Mouse (Mus musculus): ENCODE measurements around the gene Arid1b.

The Arid1b gene

DNA sequence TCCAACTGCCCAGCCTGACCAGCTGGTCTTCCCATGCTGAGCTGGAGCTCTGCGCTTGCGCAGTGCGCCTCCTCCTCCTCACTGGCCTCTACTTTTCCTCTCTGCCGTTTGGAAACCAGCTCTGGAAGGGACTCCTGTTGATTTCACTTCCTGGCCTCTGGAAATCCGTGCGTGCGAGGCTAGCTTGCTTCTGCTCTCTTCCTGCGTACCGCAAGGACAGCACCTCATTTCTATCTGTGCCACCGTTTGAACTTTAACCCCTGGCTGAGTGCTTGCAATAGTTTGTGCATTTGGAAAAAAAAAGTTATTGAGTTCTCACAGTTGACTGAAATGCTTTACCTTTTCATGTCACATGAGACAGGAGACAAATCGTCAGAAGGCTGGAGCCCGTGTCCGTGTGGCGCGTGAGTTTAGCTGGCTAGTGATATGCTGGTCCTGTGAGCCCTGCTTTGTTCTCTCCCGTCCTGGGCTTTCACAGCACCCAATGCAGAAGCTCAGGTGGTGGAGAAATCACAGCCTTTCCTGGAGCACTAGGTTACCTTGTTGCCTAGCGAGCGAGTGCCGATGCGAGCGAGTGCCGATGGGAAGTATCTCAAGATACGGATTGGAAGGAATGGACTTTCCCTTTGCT lies 20.3 kb downstream of the Arid1b start:
- no peak for DNase-seq (ENCODE audit: low read depth in 1 of 2, low spot score in 2 of 2)

DNA sequence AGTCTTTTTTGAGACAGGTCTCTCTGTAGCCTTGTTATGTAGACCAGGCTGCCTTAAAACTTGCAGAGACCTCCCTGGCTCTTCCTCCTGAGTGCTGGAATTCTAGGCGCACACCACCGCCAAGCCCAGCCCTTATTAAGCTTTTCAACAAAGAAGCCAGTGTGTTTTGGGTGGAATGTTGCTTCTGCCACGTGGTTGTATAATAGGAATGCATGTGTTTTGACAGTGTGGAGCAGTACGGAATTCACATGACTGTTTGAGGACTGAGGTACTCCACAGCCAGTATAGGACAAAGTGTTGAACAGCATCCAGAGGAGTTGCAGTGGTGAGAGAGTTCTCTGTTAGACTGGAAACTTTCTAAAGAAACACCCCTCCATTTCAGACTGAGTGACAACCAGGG lies 22.3 kb downstream of the Arid1b start:
- DNase-seq (ENCODE audit: low read depth in 1 of 2, low spot score in 2 of 2): no peak

DNA sequence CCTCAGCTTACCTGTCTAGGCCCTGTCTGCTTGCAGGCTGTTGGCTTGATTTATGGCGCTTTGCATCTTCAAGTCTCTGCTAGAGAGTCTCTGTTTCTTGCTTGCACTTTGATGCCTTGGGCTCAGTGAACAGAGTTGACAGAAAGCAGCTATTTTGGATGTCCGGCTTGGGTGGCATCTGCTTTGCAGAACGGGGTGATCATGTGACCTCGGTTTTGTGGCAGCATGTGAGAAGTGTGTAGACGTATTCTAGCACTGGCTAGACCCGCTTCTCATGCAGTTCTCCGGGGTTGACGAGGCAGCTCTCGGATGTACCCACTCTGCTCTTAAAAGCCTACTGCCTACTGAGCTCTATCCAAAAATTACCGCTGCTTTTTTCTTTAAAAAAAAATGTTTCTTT lies 22.9 kb downstream of the Arid1b start:
- DNase-seq (ENCODE audit: low read depth in 1 of 2, low spot score in 2 of 2): no peak

DNA sequence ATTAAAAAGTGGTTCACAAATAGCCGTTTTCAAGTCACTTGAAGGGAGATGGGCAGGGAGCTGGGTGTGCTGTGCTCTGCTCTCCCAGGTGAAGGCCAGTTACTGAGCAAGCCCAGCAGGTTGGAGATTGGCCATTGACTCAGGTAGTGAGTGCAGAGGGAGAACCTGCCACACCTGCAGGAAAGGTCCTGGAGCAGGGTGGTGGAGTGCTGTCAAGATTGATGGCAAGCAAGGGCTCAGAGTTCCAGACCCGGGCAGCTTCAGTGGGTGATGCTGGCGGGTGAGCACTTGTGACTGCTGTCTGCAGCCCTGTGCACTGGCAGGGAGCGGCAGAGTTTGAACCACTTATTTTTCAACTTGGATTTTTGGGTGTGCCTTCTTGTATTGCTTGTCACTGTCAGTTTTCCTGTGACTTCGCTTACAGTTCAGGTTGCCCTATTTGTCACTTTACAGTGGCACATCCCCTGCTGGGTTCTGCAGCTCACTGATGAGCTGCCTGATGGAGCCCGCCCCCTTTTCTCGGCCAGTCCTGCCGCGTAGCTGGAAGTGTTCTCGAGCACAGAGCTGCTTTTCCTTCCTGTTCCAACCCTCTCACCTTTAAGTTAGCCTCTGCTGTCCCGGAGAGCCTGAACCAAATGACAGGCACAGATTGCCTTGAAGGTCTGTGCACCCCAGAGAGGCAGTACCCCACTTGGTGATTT lies 27.3 kb downstream of the Arid1b start:
- no peak for DNase-seq (ENCODE audit: low read depth in 1 of 2, low spot score in 2 of 2)

DNA sequence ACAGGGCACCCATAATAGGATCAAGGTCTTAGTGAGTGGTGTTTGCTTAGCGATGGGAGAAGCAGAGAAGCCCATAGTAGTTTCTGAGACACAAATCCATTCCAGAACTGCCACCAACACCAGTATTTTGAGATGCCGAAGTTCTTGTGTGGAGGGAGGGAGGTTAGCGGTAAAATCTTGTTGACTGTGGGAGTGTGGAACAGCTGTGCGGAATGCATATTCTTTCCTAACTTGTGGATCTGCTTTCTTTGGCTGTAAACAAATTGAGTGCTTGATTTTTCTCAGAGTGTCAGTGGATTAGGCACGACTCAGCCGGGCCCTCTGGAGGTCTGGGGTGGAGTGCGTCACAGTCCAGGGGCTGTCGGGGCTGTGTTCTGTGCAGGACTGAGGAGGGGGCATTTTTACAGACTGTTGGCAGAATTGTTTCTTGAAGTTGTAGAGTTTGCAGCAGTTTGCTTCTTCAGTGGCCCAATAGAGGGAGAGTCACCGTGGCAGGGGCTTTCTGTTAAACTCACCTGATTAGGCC lies 27.9 kb downstream of the Arid1b start:
- no peak for DNase-seq (ENCODE audit: low read depth in 1 of 2, low spot score in 2 of 2)

DNA sequence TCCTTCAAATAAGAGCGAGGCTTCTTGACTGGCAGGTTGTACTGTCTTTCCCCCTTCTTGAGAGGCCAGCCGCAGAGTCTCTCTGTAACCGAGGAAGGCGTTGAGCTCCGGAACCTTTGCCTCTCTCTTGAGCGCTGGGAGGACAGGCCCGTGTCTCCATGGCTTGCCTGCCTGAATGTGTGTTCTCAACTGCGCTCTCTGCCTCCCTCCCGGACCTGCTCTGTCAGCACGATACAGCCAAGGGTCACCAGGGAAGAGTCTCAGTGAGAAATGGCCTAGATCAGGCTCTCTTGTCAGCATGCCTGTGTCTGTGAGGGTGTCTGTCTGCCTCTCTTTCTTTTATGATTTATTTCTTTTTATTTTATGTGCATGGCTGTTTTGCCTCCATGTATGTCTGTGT lies 29.6 kb downstream of the Arid1b start:
- DNase-seq (ENCODE audit: low read depth in 1 of 2, low spot score in 2 of 2): no peak

DNA sequence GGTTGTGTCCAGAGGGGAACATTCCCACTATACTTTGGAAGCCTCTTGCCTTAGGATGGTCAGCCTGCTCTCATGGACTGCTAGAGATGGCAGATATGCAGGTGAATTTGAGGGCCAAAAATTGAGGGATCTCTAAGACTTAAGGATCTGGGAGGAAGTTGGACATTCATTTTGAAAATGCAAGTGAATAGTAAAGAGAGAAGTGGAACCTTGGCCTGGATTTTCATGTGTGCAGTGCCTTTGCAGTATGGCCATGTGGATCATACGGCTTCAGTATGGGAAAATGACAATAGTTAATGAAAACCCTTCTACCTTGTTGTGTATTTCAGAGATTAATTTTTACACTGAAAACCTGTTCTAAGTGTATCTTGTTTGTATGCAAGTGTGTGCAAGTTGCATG lies 31.3 kb downstream of the Arid1b start:
- no peak for DNase-seq (ENCODE audit: low read depth in 1 of 2, low spot score in 2 of 2)

DNA sequence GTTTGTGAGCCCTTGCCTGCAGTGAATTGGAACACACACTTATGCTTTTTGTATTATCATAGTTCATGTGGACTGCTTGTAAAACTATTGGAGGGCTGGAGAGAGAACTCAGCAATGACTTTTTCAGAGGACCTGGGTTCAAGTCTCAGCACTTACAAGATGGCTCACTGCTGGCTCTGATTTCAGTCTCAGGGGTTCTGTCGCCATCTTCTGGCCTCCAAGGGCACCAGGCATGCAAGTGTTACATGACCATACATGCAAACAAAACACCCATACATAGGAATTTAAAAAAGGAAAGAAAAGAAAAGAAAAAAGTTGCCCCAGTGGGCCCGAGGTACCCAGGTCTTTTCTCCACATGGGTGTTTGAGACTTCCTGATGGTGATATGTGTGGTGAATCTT lies 32.4 kb downstream of the Arid1b start:
- no peak for DNase-seq (ENCODE audit: low read depth in 1 of 2, low spot score in 2 of 2)

DNA sequence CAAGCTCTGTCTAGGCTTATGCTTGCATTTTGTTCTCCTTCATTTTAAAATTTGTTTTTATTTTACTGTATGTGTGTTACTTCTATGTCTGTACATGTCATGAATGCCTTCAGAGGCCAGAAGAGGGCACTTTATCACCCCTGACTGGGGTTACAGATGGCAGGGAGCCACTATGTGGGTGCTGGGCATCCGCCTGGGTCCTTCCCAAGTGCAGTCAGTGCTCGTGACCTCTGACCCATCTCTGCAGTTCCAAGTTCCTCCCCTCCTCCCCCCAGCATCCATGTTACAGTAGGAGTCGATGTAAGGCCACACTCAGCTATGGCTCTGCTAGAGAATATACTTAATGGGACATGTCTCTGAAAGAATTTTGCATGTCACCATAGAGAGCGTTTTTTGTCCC lies 35.0 kb downstream of the Arid1b start:
- no peak for DNase-seq (ENCODE audit: low read depth in 1 of 2, low spot score in 2 of 2)

DNA sequence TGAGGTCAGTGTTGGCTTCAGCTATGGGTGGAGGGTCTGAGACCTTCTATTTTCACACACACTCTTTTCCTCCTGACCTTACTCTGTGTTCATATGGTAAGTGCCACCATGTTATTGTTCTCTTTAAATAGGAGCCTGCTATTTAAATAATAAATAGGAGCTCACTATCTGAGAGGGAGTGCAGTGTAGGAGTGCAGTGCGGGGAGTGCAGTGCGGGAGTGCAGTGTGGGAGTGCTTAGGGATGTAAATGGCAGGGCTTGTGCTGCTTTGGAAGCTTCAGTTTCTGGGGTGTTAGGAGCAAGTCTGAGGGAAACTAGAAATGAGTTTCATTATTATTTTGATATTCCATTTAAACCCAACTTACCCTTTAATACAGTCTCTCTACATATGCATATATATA lies 36.2 kb downstream of the Arid1b start:
- no peak for DNase-seq (ENCODE audit: low read depth in 1 of 2, low spot score in 2 of 2)

DNA sequence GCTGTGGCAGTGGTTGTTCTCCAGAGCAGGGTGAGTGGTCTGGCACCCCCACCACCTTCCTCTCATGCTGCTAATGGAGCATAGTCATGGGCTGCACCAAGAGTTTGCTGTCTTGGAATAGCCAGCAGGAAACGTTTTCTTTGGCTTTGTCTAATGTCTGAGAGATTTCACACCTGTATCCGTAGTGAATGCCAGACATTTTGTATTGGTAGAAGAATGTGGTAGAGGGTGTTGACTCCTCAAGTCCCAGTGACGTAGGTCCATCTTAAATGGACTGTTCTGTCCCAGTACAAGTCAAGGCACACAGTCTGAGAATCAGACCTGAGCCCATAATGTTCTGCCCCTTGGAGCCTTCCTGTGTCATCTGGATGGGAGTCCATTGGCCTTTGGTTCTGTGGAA lies 39.2 kb downstream of the Arid1b start:
- DNase-seq (ENCODE audit: low read depth in 1 of 2, low spot score in 2 of 2): no peak

DNA sequence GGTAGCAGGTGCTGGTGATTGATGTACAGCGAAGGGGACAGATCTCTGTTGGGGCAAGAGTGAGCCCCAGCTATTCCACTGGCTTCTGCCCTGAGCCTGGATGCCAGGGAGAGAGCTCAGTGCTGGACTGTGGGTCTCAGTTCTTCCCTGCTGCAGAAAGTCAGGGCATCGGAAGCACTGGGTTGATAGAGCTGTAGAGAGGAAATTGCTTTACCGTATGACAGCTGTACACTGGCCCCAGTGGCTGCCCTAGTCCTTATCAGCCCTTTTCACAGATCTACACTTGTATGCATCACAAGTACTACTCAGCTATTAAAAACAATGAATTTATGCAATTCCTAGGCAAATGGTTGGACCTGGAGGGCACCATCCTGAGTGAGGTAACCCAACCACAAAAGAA lies 40.1 kb downstream of the Arid1b start:
- DNase-seq (ENCODE audit: low read depth in 1 of 2, low spot score in 2 of 2): no peak

DNA sequence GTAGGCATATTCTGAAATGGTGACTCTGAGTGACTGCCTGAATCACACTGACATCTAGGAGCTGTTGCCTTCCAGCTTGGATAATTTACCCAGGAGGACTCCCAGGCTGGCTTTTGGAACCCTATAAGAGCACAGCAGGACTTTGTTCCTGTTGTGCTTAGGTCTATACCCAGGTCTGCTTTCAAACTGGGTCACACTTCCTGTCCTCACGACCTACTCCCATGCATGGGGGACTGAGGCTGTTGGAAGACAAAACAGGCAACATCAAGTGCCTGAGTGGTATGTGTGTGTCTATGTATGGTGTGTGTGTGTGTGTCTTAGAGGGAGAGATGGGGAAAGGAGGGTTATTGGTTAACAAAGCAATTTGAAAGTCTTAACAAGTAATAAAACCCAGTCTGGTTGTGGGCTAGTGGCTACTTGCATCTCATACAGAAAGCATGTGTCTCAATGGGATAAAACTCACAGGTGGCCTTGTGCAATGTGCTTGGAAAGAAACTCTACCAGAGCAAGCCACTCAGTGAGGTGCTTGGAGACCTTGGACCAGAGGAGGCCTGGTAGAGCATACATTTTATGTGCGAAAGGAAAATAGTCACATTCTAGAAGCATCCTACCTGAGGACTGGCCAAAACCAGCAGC lies 42.2 kb downstream of the Arid1b start:
- DNase-seq (ENCODE audit: low read depth in 1 of 2, low spot score in 2 of 2): no peak

DNA sequence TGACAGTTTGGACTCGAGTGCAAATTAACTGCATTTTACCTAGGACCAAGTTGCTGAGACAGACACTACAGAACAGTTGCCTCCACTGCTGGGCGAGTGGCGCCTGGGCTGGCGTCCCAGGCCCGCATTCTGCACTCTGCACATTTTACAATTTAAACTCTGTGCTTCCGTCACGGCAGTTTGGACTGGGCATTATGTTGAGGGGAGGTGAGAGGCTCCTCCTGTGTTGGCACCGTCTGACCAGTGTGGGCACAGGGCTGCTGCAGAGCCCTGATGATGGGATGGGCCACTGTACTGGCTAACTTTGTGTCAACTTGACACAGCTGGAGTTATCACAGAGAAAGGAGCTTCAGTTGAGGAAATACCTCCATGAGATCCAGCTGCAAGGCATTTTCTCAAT lies 43.1 kb downstream of the Arid1b start:
- DNase-seq (ENCODE audit: low read depth in 1 of 2, low spot score in 2 of 2): no peak

DNA sequence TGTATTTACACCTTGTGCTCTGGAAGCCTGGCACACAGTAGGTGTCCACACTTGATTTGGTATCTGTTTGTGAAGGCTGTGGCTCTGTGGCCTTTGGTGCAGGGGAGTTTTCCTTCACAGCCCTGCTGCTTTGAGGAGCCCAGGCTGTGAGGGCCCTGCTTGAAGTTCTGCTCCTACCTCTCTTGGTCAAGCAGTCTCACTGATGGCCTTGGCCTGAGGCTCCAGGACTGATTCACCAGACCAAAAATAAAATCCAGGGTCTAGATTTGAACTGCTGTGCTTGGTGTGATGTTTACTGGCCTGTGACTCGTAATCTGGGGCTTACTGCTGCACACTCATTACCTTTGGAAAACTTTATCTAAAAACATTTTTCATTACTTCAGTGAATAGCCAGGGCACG lies 45.7 kb downstream of the Arid1b start:
- no peak for DNase-seq (ENCODE audit: low read depth in 1 of 2, low spot score in 2 of 2)

DNA sequence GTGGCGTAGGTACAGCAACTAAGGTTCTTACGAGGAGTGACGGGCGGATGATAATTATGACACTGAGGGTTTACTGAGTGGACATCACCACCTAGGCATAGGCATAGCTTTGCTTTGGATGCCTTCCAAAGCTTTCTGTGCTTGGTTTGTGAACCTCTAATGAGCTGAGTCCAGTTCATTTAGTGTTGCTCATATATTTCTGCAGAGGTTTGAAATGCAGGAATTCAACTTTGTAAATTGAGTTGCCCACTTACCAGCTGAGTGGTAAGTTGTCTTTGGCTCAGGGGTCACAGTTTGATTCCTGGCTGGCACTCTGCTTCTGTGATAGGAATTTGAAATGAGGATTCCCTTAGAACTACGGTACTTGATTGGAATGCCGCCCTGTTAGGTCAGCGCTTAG lies 49.7 kb downstream of the Arid1b start:
- DNase-seq (ENCODE audit: low read depth in 1 of 2, low spot score in 2 of 2): no peak

DNA sequence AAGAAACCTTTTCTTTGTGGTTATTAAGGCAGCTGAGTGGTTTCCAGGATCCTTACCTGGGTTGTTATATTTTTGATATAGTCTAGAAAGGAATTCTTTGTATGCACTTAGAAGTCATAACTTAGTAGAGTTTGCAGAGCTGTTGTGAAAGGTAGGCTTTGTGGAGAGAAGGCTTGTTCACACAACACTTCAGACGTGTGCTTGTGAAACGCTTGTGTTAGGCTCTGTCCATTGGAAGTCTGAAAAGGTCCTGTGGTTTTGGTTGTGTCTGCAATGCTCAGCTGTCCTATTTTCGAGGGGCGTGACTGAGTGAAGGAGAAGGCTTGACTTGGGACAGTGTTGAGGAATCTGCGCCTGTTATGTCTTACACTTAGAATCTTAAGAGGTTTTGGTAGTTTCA lies 51.5 kb downstream of the Arid1b start:
- no peak for DNase-seq (ENCODE audit: low read depth in 1 of 2, low spot score in 2 of 2)

DNA sequence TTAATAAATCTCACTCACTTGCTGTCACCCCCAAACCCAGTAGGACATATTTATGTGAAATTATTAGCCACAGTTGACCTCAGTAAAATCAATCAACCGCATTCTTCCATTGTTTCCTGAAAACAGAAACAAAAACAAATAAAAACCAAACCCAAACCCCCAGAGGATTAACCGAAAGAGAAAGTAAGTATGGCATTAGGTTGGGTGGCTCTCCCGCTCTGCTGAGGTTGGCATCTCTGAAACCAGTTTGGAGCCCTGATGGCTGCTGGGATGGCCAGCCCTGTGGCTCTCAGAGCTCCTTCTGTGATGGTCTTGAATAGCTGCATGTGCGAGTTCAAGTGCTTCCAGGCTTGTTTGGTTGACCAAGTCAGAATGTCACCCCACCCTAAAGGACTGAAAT lies 53.2 kb downstream of the Arid1b start:
- DNase-seq (ENCODE audit: low read depth in 1 of 2, low spot score in 2 of 2): no peak

DNA sequence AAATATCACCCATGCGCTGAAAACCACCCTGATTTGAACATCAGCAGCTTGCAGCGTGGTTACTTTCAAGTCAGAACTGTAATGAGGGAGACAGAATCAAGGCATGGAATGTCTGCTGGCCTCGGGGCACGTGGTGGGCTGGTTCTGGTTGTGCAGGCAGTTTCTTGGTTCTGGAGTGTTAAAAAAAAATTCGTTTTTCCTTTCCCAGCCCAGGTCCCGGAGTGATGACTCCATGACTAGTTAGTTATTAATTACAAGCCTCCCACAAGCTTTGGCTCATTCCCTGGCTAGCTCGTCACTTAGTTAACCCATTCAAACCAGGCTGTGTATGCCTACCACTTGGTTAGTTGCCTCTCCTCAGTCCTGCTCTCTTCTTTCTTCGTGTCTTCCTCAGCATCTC lies 56.1 kb downstream of the Arid1b start:
- DNase-seq (ENCODE audit: low read depth in 1 of 2, low spot score in 2 of 2): no peak

DNA sequence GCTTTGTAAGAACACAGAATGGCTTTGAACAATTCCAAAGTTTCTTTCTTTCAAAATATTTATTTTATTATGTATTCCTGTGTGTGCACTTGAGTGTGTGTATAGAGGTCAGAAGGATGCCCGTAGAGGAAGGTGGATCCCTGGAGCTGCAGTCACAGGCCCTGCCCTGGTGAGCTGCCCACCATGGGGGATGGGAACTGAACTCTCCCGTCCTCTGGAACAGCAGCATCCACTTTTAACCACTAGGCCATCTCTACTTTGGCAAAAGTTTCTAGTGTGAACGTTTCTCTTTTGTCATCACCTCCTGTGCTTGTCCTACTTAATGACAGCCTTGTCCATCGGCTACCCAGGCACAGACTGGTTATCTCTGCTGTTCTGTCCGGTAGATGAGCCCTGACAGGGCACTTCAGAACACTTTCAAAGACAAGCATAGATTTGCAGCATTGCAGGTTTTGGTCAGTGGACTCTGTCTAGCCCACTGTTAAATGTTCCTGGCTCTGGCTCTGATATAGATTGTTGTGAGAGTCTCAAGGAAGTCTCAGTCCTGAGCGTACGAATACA lies 56.9 kb downstream of the Arid1b start:
- DNase-seq (ENCODE audit: low read depth in 1 of 2, low spot score in 2 of 2): no peak

DNA sequence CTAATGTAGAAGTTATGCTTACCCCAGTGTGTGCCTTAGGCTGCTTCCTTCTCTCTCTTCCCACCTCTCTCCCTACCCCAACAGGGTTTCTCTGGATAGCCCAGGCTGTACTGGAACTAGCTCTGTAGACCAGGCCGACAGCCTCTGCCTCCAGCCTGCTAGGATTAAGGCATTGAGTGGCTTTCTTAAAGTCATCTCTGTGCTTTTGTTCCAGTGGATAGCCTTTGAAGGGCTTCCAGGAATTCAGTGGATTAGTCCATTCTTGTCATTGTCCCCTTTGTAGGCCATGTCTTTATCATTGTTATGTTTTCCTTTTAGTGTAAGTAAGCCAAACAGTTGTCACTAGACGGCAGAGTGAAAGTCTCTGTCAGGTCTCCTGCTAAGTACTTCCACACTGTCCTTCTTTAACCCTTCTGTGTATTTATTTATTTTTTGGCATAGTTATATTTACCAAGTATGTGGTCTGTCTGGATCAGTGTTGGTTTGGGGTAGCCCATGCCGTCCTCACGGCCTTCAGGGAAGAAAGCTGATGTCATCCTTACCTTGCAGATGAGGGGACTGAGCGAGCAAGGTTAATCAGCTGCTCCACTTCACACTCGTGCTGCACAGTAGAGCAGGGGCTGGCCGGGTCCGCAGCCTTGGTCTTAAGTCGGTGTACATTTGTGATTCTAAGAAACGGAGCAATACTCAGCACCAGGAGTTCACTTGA lies 58.1 kb downstream of the Arid1b start:
- DNase-seq (ENCODE audit: low read depth in 1 of 2, low spot score in 2 of 2): no peak

DNA sequence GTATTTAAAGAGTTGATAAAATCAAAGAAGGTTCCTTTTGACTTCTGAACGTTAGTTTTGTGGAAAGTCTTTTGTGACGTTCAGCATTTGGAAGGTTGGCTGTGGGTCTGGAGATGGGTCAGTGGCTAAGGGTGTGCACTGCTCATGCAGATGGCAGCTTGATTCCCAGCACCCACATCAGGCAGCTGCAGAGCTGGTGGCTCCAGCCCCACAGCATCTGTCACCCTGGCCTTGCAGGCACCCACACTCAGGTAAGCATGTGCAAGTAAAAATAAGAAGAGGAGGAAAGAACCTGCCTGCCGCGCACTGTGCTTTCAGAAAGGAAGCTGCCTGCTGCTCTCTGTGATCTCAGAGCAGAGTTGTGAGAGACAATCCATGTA lies 58.7 kb downstream of the Arid1b start:
- DNase-seq (ENCODE audit: low read depth in 1 of 2, low spot score in 2 of 2): no peak
